Mouse (Mus musculus) myocyte (in vitro differentiated cells): ENCODE measurements at regions not wholly inside any gene's neighbourhood (a gene's known extent, or its start where the extent isn't known, plus 50 kb on each side); places are given as distances from the start of the nearest gene placed in this dataset.
"Not testable (repeated sequence)": the region's sequence is repeated elsewhere in the genome, so short reads cannot be mapped to it uniquely, and the experiment has no call there.

Experiments
- H3K27me3 ChIP-seq: one replicate; pipeline ENCODE4 v1.6.1; 2011; ENCODE audit not compliant: control insufficient read depth, insufficient read depth, insufficient read length
- H3K36me3 ChIP-seq: one replicate; pipeline ENCODE4 v1.6.1; 2011; ENCODE audit not compliant: control insufficient read depth, insufficient read depth
- H3K4me2 ChIP-seq: one replicate; pipeline ENCODE4 v1.6.1; 2011; ENCODE audit warnings: low read depth, control low read depth
- H3K4me3 ChIP-seq: one replicate; pipeline ENCODE4 v1.5.1; 2011; ENCODE audit warnings: mild to moderate bottlenecking, control low read depth, moderate library complexity
- H3K79me2 ChIP-seq: one replicate; pipeline ENCODE4 v1.6.1; 2011; ENCODE audit not compliant: control insufficient read depth, insufficient read depth
- H3ac ChIP-seq: one replicate; pipeline ENCODE4 v1.6.1; 2011; ENCODE audit not compliant: control insufficient read depth, insufficient read length
- CEBPB ChIP-seq: IDR thresholded peaks from 2 replicates; pipeline ENCODE4 v1.6.1; 2011; ENCODE audit warnings: mild to moderate bottlenecking, moderate library complexity; ENCODE audit not compliant: poor library complexity, insufficient read depth, severe bottlenecking
- E2F4 ChIP-seq: IDR thresholded peaks from one replicate; pipeline ENCODE4 v1.6.1; 2011; ENCODE audit warnings: mild to moderate bottlenecking, control low read depth, moderate library complexity; ENCODE audit not compliant: insufficient read depth
- MAX ChIP-seq: IDR thresholded peaks from one replicate; pipeline ENCODE4 v1.6.1; 2011; ENCODE audit warnings: low read depth, mild to moderate bottlenecking, control low read depth
- MYOD1 ChIP-seq, 3 experiments: IDR thresholded peaks; one replicate each; pipeline ENCODE4 v1.6.1; 2011; ENCODE audit warnings: control low read depth in 2 of 3, low read depth in 2 of 3, mild to moderate bottlenecking in 2 of 3, moderate library complexity in 1 of 3; ENCODE audit not compliant: insufficient read length in 2 of 3, control insufficient read depth in 1 of 3
- MYOG ChIP-seq, 3 experiments: IDR thresholded peaks; one replicate each; pipeline ENCODE4 v1.6.1; 2011; ENCODE audit warnings: control low read depth in 2 of 3, low read depth in 2 of 3, mild to moderate bottlenecking in 2 of 3; ENCODE audit not compliant: insufficient read length in 2 of 3, control insufficient read depth in 1 of 3, insufficient read depth in 1 of 3
- POLR2A ChIP-seq: IDR thresholded peaks from one replicate; pipeline ENCODE4 v1.6.1; 2011; ENCODE audit warnings: low read depth, mild to moderate bottlenecking, control low read depth, moderate library complexity; ENCODE audit not compliant: insufficient read length
- POLR2AphosphoS2 ChIP-seq: IDR thresholded peaks from one replicate; pipeline ENCODE4 v1.6.1; 2011; ENCODE audit warnings: low read depth, control low read depth; ENCODE audit not compliant: insufficient read length
- REST ChIP-seq: IDR thresholded peaks from one replicate; pipeline ENCODE4 v1.6.1; 2011; ENCODE audit warnings: mild to moderate bottlenecking, control low read depth, moderate library complexity; ENCODE audit not compliant: insufficient read depth, insufficient read length
- SRF ChIP-seq: IDR thresholded peaks from one replicate; pipeline ENCODE4 v1.6.1; 2011; ENCODE audit warnings: low read depth; ENCODE audit not compliant: control insufficient read depth, insufficient read length
- TCF12 ChIP-seq: IDR thresholded peaks from one replicate; pipeline ENCODE4 v1.6.1; 2011; ENCODE audit warnings: mild to moderate bottlenecking, control low read depth; ENCODE audit not compliant: poor library complexity, insufficient read depth, severe bottlenecking
- TCF3 ChIP-seq: IDR thresholded peaks from one replicate; pipeline ENCODE4 v1.6.1; 2011; ENCODE audit warnings: low read depth, control low read depth; ENCODE audit not compliant: insufficient read length
- USF1 ChIP-seq: IDR thresholded peaks from one replicate; pipeline ENCODE4 v1.6.1; 2011; ENCODE audit warnings: low read depth, mild to moderate bottlenecking, control low read depth, moderate library complexity

- H3K4me3 ChIP-seq, result peak overlapping the region; percentile 38
- H3K36me3 ChIP-seq, result no peaks in the 10 kb centered on the region
- no peaks in the 10 kb centered on the region for H3K79me2 ChIP-seq
- no peak overlapping the region for H3ac ChIP-seq
- TF ChIP-seq POLR2A (no peak), REST (no peak), MAX (no peak), USF1 (no peak), POLR2AphosphoS2 (no peak), MYOG (IDR thresholded peaks at IDR 0.05; ENCODE audit: control insufficient read depth in 1 of 3, insufficient read depth in 1 of 3, insufficient read length in 2 of 3, low read depth in 2 of 3) (no peak), CEBPB (no peak), MYOD1 (IDR thresholded peaks at IDR 0.05; ENCODE audit: control insufficient read depth in 1 of 3, insufficient read length in 2 of 3, low read depth in 2 of 3) (no peak), TCF12 (no peak), E2F4 (no peak), SRF (no peak), TCF3 (no peak)
- no peak overlapping the region for H3K4me2 ChIP-seq
- no peaks in the 10 kb centered on the region for H3K27me3 ChIP-seq
These were observed 57.6 kb upstream of the Gm15446 start for GRCm38 (mm10) chr5:109865628-109866027.

- H3K36me3 ChIP-seq, result no peaks in the 10 kb centered on the region
- H3K4me3 ChIP-seq, result peak overlapping the region; percentile 38
- peak overlapping the region; percentile 80 for H3K4me2 ChIP-seq
- H3K27me3 ChIP-seq, result no peaks in the 10 kb centered on the region
- TF ChIP-seq E2F4, result no peak
- no peak for TF ChIP-seq MAX
- no peak for TF ChIP-seq POLR2AphosphoS2
- no peak for TF ChIP-seq REST
- no peak for TF ChIP-seq TCF3
- no peak for TF ChIP-seq CEBPB
- no peak for TF ChIP-seq USF1
- TF ChIP-seq MYOG (IDR thresholded peaks at IDR 0.05; ENCODE audit: control insufficient read depth in 1 of 3, insufficient read depth in 1 of 3, insufficient read length in 2 of 3, low read depth in 2 of 3), result peak in 1 of 3 experiments; percentile 10
- peak; percentile 68 for TF ChIP-seq POLR2A
- TF ChIP-seq MYOD1 (IDR thresholded peaks at IDR 0.05; ENCODE audit: control insufficient read depth in 1 of 3, insufficient read length in 2 of 3, low read depth in 2 of 3), result no peak
- H3ac ChIP-seq, result no peak overlapping the region
- no peaks in the 10 kb centered on the region for H3K79me2 ChIP-seq
These were observed 56.7 kb upstream of the Gm15446 start for GRCm38 (mm10) chr5:109866337-109867126.

GRCm38 (mm10) chr5:109867221-109867620, 56.0 kb upstream of the Gm15446 start:
- H3K36me3 ChIP-seq, H3K27me3 ChIP-seq, H3K79me2 ChIP-seq, H3ac ChIP-seq: not testable (repeated sequence)
- H3K4me3 ChIP-seq, result peak overlapping the region; percentile 38
- H3K4me2 ChIP-seq, result peak overlapping the region; percentile 80
